Mouse (Mus musculus) layer of hippocampus, adult 9-10 months (tissue): ENCODE results near the gene Traf5.

Experiments used
- DNase-seq: peaks from one replicate; pipeline ENCODE4 v3.0.0; 2022; ENCODE audit warnings: low spot score

The Traf5 gene

GRCm38 (mm10) chr1:192091806-192092772, at the start of gene Traf5:
Gene Traf5, minus strand, starts transcription at chr1:192092559.
- peak; percentile 68 for DNase-seq

- DNase-seq, result no peak
Observed at GRCm38 (mm10) chr1:192140313-192140712, 48.0 kb upstream of the Traf5 start.

GRCm38 (mm10) chr1:192137926-192138910, 45.9 kb upstream of the Traf5 start, which contains the start of gene Rcor3:
Gene Rcor3, minus strand, starts transcription at chr1:192138062.
- peak; percentile 31 for DNase-seq

- peak; percentile 13 for DNase-seq
Observed at GRCm38 (mm10) chr1:192137291-192137925, 45.0 kb upstream of the Traf5 start.

GRCm38 (mm10) chr1:192136561-192137290, 44.4 kb upstream of the Traf5 start:
- peak; percentile 56 for DNase-seq

GRCm38 (mm10) chr1:192130202-192130601, 37.8 kb upstream of the Traf5 start:
- no peak for DNase-seq

- DNase-seq, result no peak
Observed at GRCm38 (mm10) chr1:192128343-192128742, 36.0 kb upstream of the Traf5 start.

GRCm38 (mm10) chr1:192125761-192126160, 33.4 kb upstream of the Traf5 start:
- no peak for DNase-seq

- no peak for DNase-seq
Observed at GRCm38 (mm10) chr1:192116262-192116661, 23.9 kb upstream of the Traf5 start.

GRCm38 (mm10) chr1:192115378-192115777, 23.0 kb upstream of the Traf5 start:
- DNase-seq, result no peak

GRCm38 (mm10) chr1:192109169-192109568, 16.8 kb upstream of the Traf5 start:
- DNase-seq, result no peak

GRCm38 (mm10) chr1:192107352-192107751, 15.0 kb upstream of the Traf5 start:
- no peak for DNase-seq

- DNase-seq, result no peak
Observed at GRCm38 (mm10) chr1:192105902-192106389, 13.6 kb upstream of the Traf5 start.

- DNase-seq, result no peak
Observed at GRCm38 (mm10) chr1:192104021-192104420, 11.7 kb upstream of the Traf5 start.

GRCm38 (mm10) chr1:192103176-192103575, 10.8 kb upstream of the Traf5 start:
- DNase-seq, result no peak

GRCm38 (mm10) chr1:192101359-192101758, 9.0 kb upstream of the Traf5 start:
- no peak for DNase-seq

GRCm38 (mm10) chr1:192100742-192101141, 8.4 kb upstream of the Traf5 start:
- no peak for DNase-seq

- no peak for DNase-seq
Observed at GRCm38 (mm10) chr1:192095626-192096025, 3.3 kb upstream of the Traf5 start.

GRCm38 (mm10) chr1:192094451-192095170, 2.3 kb upstream of the Traf5 start:
- DNase-seq, result peak; percentile 77
